ENCODE assay signal across 7 mouse cellular contexts in the genomic region with DNA sequence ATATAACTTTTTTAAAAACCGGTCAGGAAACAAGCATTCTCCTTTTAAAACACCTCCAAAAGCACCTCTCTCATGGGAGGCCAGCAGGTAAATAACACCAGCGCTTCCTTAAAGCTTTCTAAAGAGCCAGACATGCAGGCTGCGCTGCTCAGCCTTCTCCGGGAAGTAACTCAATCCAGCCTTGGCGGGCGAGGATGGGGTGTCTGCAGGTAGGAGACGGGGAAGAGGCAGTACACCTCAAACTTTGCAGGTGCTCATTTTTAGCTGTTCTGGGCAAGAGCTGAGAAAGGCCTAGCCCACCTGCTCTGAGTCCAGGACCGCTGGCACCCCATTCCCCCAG. TPM values are rescaled to one million over a fixed set of nuclear protein-coding genes. Genes with fewer than 3 reads are reported as not detected.
DNase-seq lines count a peak whose midpoint lies in the region; ATAC-seq lines count a peak whose summit lies in the region.

No protein-coding gene starts in this region.

- H3K4me3 ChIP-seq in embryonic facial prominence, embryonic 15.5 days (replicated peaks), result peak overlapping the region; percentile 78
- peak overlapping the region; percentile 84 for H3K4me3 ChIP-seq in midbrain, embryonic 12.5 days

- H3K4me2 ChIP-seq in embryonic facial prominence, embryonic 15.5 days (replicated peaks), result peak overlapping the region; percentile 94
- H3K4me2 ChIP-seq in midbrain, embryonic 12.5 days (replicated peaks), result peak overlapping the region; percentile 95

- H3K4me1 ChIP-seq in embryonic facial prominence, embryonic 15.5 days, result peaks cover 9% of the 10 kb centered on the region
- peaks cover 15% of the 10 kb centered on the region; the same call in 1 of the 2 replicates for H3K4me1 ChIP-seq in midbrain, embryonic 12.5 days

- H3K9me3 ChIP-seq in embryonic facial prominence, embryonic 15.5 days (replicated peaks), result no peaks in the 10 kb centered on the region
- no peaks in the 10 kb centered on the region for H3K9me3 ChIP-seq in midbrain, embryonic 12.5 days

- WGBS in embryonic facial prominence, embryonic 15.5 days, result 4% methylated on average over 8 of the region's 8 CpGs
- 2% methylated on average over 8 of the region's 8 CpGs for WGBS in midbrain, embryonic 12.5 days

- no peaks in the 10 kb centered on the region for H3K36me3 ChIP-seq in embryonic facial prominence, embryonic 15.5 days
- no peaks in the 10 kb centered on the region for H3K36me3 ChIP-seq in midbrain, embryonic 12.5 days

- peak; percentile 17 for DNase-seq in right cerebral cortex, postnatal 4 days
- DNase-seq in right cerebral cortex, adult 18-20 months, result no peak
- peak; percentile 33 for DNase-seq in kidney, adult 9 months
- no peak for DNase-seq in natural killer cell, adult 2 months (ENCODE audit: low spot score in 2 of 2)
- no peak for DNase-seq in thymus, postnatal 0 days (ENCODE audit: low spot score)

- H3K9ac ChIP-seq in embryonic facial prominence, embryonic 15.5 days, result peak overlapping the region; percentile 59
- peak overlapping the region; percentile 88 for H3K9ac ChIP-seq in midbrain, embryonic 12.5 days (replicated peaks)

- ATAC-seq in embryonic facial prominence, embryonic 15.5 days (ENCODE audit: insufficient number of reproducible peaks, low FRiP score, low TSS enrichment, low read depth), result no peak; the same call in 1 of the 2 replicates
- no peak; the same call in 1 of the 2 replicates for ATAC-seq in midbrain, embryonic 12.5 days (ENCODE audit: low FRiP score, low read depth)

- H3K27me3 ChIP-seq in embryonic facial prominence, embryonic 15.5 days, result no peaks in the 10 kb centered on the region
- H3K27me3 ChIP-seq in midbrain, embryonic 12.5 days, result peaks cover 30% of the 10 kb centered on the region

- no peak overlapping the region for H3K27ac ChIP-seq in embryonic facial prominence, embryonic 15.5 days (replicated peaks)
- no peak overlapping the region for H3K27ac ChIP-seq in midbrain, embryonic 12.5 days (replicated peaks)

RNA-seq across cellular contexts. Expression of gene Nos1ap, which starts 0.8 kb away (rescaled TPM):
- 10.8 and 13.1 TPM in 2 replicates for polyA plus RNA-seq in embryonic facial prominence, embryonic 15.5 days (2015; fragmentation: Nextera tagmentation; extraction: Ambion mirVana)
- polyA plus RNA-seq in midbrain, embryonic 12.5 days (2016; fragmentation: Nextera tagmentation; extraction: Ambion mirVana), result 11.9 and 15.4 TPM in 2 replicates
- polyA plus RNA-seq in thymus, postnatal 0 days (2015; fragmentation: Nextera tagmentation; extraction: Ambion mirVana), result 0.86 and 1.8 TPM in 2 replicates

RNA-seq across cellular contexts. Expression of gene Olfml2b, which starts 55.5 kb away (rescaled TPM):
- polyA plus RNA-seq in embryonic facial prominence, embryonic 15.5 days (2015; fragmentation: Nextera tagmentation; extraction: Ambion mirVana), result 30.6 and 34.5 TPM in 2 replicates
- polyA plus RNA-seq in midbrain, embryonic 12.5 days (2016; fragmentation: Nextera tagmentation; extraction: Ambion mirVana), result 4.0 and 4.9 TPM in 2 replicates
- 1.7 and 2.7 TPM in 2 replicates for polyA plus RNA-seq in thymus, postnatal 0 days (2015; fragmentation: Nextera tagmentation; extraction: Ambion mirVana)

Comparison
In these comparisons a context has a peak if more than half of its experiments do, and no peak if none do; other contexts are left out.
1. DNase-seq: peak in right cerebral cortex, postnatal 4 days (single experiment) and kidney, adult 9 months (single experiment); none in right cerebral cortex, adult 18-20 months (single experiment), natural killer cell, adult 2 months (0 of 2) and thymus, postnatal 0 days (single experiment).